Mouse (Mus musculus) kidney, adult 10 weeks (tissue): Measurements from ENCODE around the gene Fzr1. TPM values are rescaled to one million over a fixed set of nuclear protein-coding genes. Genes with fewer than 3 reads are reported as not detected.

ENCODE experiments used
- polyA plus RNA-seq: library from polyadenylated mRNA; stranded (reverse); fragments of 350-450 nt; fragmentation: Illumina TruSeq; extraction: RNeasy Lipid Tissue Mini Kit (QIAGEN cat#74804); gene quantifications from one replicate; pipeline ENCODE4 v1.2.3, GENCODE M21; 2014; ENCODE audit warnings: low read depth, low replicate concordance

Gene Fzr1
- not detected for polyA plus RNA-seq

GRCm38 (mm10) chr10:81377793-81378552, at the start of gene Fzr1:
Gene Fzr1, minus strand, starts transcription at chr10:81378516.

GRCm38 (mm10) chr10:81392781-81393185, 14.5 kb upstream of the Fzr1 start, which contains the start of gene Smim24:
Gene Smim24, plus strand, starts transcription at chr10:81393051.

GRCm38 (mm10) chr10:81388505-81389055, 10.3 kb upstream of the Fzr1 start, which contains the start of gene Gm48552:
Gene Gm48552, plus strand, starts transcription at chr10:81389005.

DNA sequence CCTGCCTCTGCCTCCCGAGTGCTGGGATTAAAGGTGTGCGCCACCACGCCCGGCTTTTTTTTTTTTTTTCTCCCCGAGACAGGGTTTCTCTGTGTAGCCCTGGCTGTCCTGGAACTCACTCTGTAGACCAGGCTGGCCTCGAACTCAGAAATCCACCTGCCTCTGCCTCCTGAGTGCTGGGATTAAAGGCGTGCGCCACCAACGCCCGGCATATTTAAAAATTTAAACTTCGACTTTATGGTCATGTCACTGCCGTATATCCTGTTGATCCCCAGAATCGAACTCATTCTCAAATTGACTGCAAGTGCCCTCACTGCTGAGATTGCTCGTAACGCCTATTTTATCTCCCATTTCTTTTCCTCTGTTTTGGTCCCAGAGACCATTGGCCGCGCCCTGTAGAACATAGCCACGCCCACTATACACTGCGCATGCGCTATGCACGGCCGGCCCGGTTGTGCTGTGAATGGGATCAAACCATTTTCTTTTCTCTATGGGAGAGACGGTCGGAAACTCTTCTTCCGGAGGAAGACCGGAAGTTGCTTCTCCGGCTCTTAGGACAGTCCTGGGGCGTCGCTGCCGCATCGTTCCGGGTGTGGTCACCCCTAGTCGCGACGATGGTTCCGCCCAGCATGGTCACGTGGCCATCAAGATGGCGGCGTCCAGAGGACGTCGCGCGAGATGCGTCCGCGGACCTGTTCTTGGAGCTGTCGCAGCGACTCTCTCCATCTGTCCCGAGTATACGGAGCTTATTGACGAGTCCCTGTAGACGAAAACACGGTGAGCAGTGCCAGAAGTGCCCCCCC, 5.7 kb upstream of the Fzr1 start, which contains the start of the genes Dohh and Gm48551:
Dohh (plus strand) TSS at position 627 of the 803 bp plus-strand sequence.
Gm48551 (plus strand) TSS at position 665 of the 803 bp plus-strand sequence.

DNA sequence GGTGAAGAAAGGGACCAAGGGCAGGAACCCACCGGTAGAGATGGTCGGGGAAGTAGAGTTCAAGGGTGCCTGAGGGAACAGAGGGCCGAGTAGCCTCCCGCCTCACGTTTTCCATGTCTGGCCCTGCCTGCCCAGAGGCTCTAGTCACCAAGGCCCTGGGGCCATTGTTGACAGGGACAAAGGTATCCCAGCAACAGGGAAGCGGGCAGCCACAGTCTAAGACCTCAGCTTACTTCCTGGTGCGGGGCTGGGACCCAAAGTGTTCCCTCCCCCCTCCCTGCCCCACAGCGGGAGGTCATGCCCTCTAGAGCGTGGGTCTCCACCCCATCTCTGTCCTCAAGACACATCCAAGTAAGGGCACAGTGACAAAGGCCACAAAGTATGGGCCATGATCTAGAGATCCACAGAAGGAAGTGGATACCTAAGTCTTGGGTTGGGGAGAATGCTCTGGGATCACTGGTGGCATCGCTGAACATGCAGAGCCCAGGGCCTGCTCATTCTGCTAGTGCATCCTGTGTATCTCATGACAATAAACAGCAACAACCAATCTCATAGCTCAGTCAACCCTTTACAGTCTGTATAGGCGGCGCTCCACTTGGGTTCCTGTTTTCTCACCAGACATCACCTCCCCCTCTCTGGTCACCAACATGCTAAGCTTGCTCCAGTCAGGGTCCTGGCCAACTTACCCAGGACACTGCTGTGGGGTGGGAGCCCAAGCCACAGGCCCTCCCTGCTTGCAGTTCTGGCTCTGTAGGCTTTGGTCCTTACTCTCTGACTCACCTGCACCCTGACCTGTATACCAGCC, 12.4 kb downstream of the Fzr1 start, which contains the start of gene 4930404N11Rik:
4930404N11Rik (minus strand) TSS at position 145 of the 805 bp plus-strand sequence.

GRCm38 (mm10) chr10:81356991-81357844, 21.1 kb downstream of the Fzr1 start, which contains the start of gene Mfsd12:
Gene Mfsd12, plus strand, starts transcription at chr10:81357491.

GRCm38 (mm10) chr10:81350351-81351063, 27.8 kb downstream of the Fzr1 start, which contains the start of gene Hmg20b:
Gene Hmg20b, minus strand, starts transcription at chr10:81350480.

DNA sequence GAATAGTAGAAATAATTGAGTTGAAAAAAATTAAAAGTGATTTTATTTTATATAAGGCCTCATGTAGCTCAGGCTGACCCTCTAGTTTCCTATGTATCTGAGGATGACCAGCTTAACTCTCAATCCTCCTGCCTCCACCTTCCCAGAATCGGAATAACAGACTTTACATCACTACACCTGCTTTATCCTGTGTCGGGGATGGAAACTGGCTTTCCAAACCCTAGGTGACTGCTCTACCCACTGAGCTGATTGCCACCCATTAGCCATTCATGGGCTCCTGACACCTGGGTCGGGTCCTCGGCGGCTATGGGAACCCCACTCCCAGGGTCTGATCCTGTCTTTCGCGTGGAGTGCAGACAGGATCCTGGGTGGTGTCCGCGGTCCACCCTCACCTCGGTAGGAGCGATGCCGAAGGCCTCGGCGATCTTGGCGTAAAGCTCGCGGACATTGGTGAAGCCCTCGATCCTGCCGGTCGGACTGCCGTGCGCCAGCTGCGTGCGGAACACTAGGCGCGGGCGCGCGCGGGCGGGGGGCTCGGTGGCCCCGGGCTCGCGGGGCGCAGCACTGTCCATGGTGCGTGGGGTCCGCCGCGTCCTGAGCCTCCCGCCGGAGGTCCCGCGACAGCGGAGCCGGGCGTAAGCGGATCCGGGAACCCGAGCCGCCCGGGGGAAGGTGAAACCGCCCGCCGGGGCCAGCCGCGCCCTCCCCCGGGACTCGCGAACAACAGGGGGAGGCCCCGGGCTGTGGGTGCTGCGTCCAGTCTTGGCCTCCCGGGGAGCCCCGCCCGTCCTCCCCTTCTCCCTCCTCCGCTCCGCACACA, 35.4 kb downstream of the Fzr1 start, which contains the start of gene Gipc3:
Gipc3 (minus strand) TSS at position 581 of the 820 bp plus-strand sequence.

GRCm38 (mm10) chr10:81328386-81328785, 49.9 kb downstream of the Fzr1 start, which contains the start of gene Tbxa2r:
Gene Tbxa2r, plus strand, starts transcription at chr10:81328731.

GRCm38 (mm10) chr10:81320550-81321347, 57.6 kb downstream of the Fzr1 start, which contains the start of gene Cactin:
Gene Cactin, plus strand, starts transcription at chr10:81321103.

Other genes starting within 250 kb of the Fzr1 start
- gene Zbtb7a, start 243.3 kb downstream of the Fzr1 start, polyA plus RNA-seq: 8.1 TPM
- gene Pias4, start 210.6 kb downstream of the Fzr1 start, polyA plus RNA-seq: not detected
- gene Eef2, start 201.9 kb downstream of the Fzr1 start, polyA plus RNA-seq: 6.2 TPM
- gene Dapk3, start 195.5 kb downstream of the Fzr1 start, polyA plus RNA-seq: not detected
- gene 4930442H23Rik, start 194.7 kb downstream of the Fzr1 start, polyA plus RNA-seq: not detected
- gene Nmrk2, start 176.5 kb downstream of the Fzr1 start, polyA plus RNA-seq: not detected
- gene Atcay, start 147.7 kb downstream of the Fzr1 start, polyA plus RNA-seq: not detected
- 0.20 TPM for gene Zfr2, start 145.4 kb downstream of the Fzr1 start, polyA plus RNA-seq
- gene Matk, start 125.6 kb downstream of the Fzr1 start, polyA plus RNA-seq: not detected
- 1.6 TPM for gene Mrpl54, start 111.6 kb downstream of the Fzr1 start, polyA plus RNA-seq
- not detected for gene Apba3, start 111.6 kb downstream of the Fzr1 start, polyA plus RNA-seq
- gene Tjp3, start 86.9 kb downstream of the Fzr1 start, polyA plus RNA-seq: 2.5 TPM
- gene Pip5k1c, start 85.6 kb downstream of the Fzr1 start, polyA plus RNA-seq: 1.1 TPM
- gene Cactin, start 57.4 kb downstream of the Fzr1 start, polyA plus RNA-seq: 0.16 TPM
- gene Tbxa2r, start 49.8 kb downstream of the Fzr1 start, polyA plus RNA-seq: not detected
- gene Gipc3, start 35.2 kb downstream of the Fzr1 start, polyA plus RNA-seq: not detected
- gene Hmg20b, start 28.0 kb downstream of the Fzr1 start, polyA plus RNA-seq: 5.1 TPM
- gene Mfsd12, start 21.0 kb downstream of the Fzr1 start, polyA plus RNA-seq: 0.24 TPM
- not detected for gene 4930404N11Rik, start 12.7 kb downstream of the Fzr1 start, polyA plus RNA-seq
- not detected for gene Dohh, start 5.9 kb upstream of the Fzr1 start, polyA plus RNA-seq
- gene Gm48551, start 6.0 kb upstream of the Fzr1 start, polyA plus RNA-seq: not detected
- not detected for gene Gm48552, start 10.5 kb upstream of the Fzr1 start, polyA plus RNA-seq
- gene Smim24, start 14.5 kb upstream of the Fzr1 start, polyA plus RNA-seq: 25.1 TPM
- 11.8 TPM for gene Nfic, start 77.1 kb upstream of the Fzr1 start, polyA plus RNA-seq
- gene Celf5, start 104.2 kb upstream of the Fzr1 start, polyA plus RNA-seq: not detected
- 0.53 TPM for gene Ncln, start 117.9 kb upstream of the Fzr1 start, polyA plus RNA-seq
- gene S1pr4, start 121.6 kb upstream of the Fzr1 start, polyA plus RNA-seq: not detected
- gene Gna15, start 145.7 kb upstream of the Fzr1 start, polyA plus RNA-seq: not detected
- 2.5 TPM for gene Gna11, start 166.7 kb upstream of the Fzr1 start, polyA plus RNA-seq
- gene Aes, start 181.0 kb upstream of the Fzr1 start, polyA plus RNA-seq: 18.4 TPM
- 6.3 TPM for gene Tle2, start 196.0 kb upstream of the Fzr1 start, polyA plus RNA-seq
- 0.73 TPM for gene Tle6, start 222.6 kb upstream of the Fzr1 start, polyA plus RNA-seq
- 2.3 TPM for gene BC025920, start 227.8 kb upstream of the Fzr1 start, polyA plus RNA-seq
- not detected for gene Sirt6, start 249.3 kb upstream of the Fzr1 start, polyA plus RNA-seq